Mouse (Mus musculus) heart, postnatal 0 days (tissue): Measurements from ENCODE around the gene Irf2bpl.

Experiments used
- CTCF ChIP-seq: IDR thresholded peaks from 2 replicates; pipeline ENCODE4 v1.5.1; 2016; ENCODE audit warnings: antibody characterized with exemption, control low read depth, low read depth
- EP300 ChIP-seq: IDR thresholded peaks from 2 replicates; pipeline ENCODE4 v1.6.1; 2016; ENCODE audit warnings: antibody characterized with exemption, low read depth

GRCm38 (mm10) chr12:86890796-86891301, 6.3 kb upstream of the Irf2bpl start:
- TF ChIP-seq CTCF (0 out of 2 replicates have a peak, but pooled peaks have one; percentile 12), EP300 (no peak)
